ENCODE assay signal across 9 mouse cellular contexts in the genomic region with DNA sequence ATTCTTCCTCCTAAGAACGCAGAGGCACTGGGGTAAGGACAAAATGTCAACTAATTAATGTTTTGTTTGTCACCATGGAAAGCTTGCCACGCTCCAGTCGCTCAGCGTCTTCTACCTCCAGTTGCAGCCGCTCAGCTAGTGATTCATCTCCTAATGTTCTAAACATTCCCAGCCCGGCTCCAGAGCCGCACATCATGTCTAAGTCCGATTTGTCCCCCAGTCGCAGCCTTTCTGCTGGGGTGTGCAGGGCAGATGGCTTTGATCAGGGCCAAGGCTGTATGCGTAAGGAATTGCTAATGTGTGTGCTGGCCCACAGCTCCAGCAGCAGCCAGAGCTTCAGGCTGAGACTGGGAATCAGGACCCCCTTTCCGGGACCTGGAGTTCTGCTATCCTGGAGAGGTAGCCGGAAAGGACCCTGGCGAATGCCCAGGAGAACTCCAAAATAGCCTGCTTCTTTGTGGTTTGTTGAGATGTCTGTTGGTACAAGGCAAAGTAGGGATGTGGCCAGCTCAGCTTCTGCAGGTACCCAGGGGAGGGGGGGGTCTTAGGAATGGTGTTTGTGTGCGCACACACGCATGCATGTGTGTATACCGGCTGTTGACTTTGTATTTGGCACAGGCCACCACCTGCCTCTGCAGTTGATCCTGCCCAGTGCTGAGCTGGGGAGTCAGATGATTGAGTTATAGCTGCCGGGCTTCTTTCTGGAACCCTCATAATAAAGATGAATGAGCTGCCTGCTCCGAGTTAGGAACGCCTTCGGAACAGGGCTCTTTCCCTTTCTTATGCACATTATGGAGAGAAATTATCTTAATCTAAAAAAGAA.
DNase-seq lines count a peak whose midpoint lies in the region; ATAC-seq and TF ChIP-seq lines count a peak whose summit lies in the region.
"Had no signal": no experiment of that assay in that cellular context is flagged by ENCODE, and none has a peak within 500 bp of the region (broad histone marks: within the 10 kb centered on the region; RNA-seq: fewer than 3 reads in every experiment).

No protein-coding gene starts in this region.

- H3K9ac ChIP-seq in kidney, postnatal 0 days (ENCODE audit: low read depth, low read length), result no peak overlapping the region
- H3K9ac ChIP-seq: liver, postnatal 0 days had no signal

- H3K27ac ChIP-seq in kidney, postnatal 0 days, result peak overlapping the region; percentile 62; the same call in 1 of the 2 replicates

- WGBS in kidney, postnatal 0 days, result 37% methylated on average over 20 of the region's 20 CpGs

- H3K9me3 ChIP-seq in kidney, postnatal 0 days (replicated peaks; ENCODE audit: low read length), result no peaks in the 10 kb centered on the region

- no peak overlapping the region for H3K4me3 ChIP-seq in kidney, postnatal 0 days (replicated peaks; ENCODE audit: low read depth, low read length)

- DNase-seq in kidney, postnatal 0 days (ENCODE audit: low spot score), result peak; percentile 64
- DNase-seq in kidney, adult 9 months, result no peak
- DNase-seq in Muller cell, postnatal 12 days (ENCODE audit: inconsistent ontology term), result peak; percentile 31
- peak; percentile 46 for DNase-seq in adrenal gland, postnatal 14 days
- DNase-seq in layer of hippocampus, postnatal 10 days (ENCODE audit: low spot score in 2 of 2), result peak; percentile 30 to 36
- DNase-seq in urinary bladder, postnatal 36 days (ENCODE audit: low spot score in 2 of 2), result no peak
- DNase-seq: cerebellum, adult 11 months; liver, postnatal 0 days had no signal

- no peak overlapping the region for H3K4me2 ChIP-seq in kidney, postnatal 0 days (ENCODE audit: low read length)

- no peaks in the 10 kb centered on the region for H3K36me3 ChIP-seq in kidney, postnatal 0 days (ENCODE audit: insufficient read depth, low read length)

- TF ChIP-seq CTCF in kidney, postnatal 0 days (IDR thresholded peaks at IDR 0.05; ENCODE audit: low read depth), result no peak

- peak; percentile 44; the same call in 1 of the 2 replicates for ATAC-seq in kidney, postnatal 0 days (replicated peaks; ENCODE audit: low FRiP score, low read depth)
- no peak for ATAC-seq in granulocyte monocyte progenitor cell, adult 5-6 weeks (replicated peaks; ENCODE audit: poor library complexity, severe bottlenecking)
- ATAC-seq: liver, postnatal 0 days had no signal

- no peaks in the 10 kb centered on the region; the same call in 1 of the 2 replicates for H3K4me1 ChIP-seq in kidney, postnatal 0 days (replicated peaks; ENCODE audit: insufficient read depth, low read length)

- H3K27me3 ChIP-seq in kidney, postnatal 0 days (ENCODE audit: insufficient read depth, low read length), result no peaks in the 10 kb centered on the region

Comparison
In these comparisons a context has a peak if more than half of its experiments do, and no peak if none do; other contexts are left out.
1. DNase-seq: peak in kidney, postnatal 0 days (single experiment), Muller cell, postnatal 12 days (single experiment), adrenal gland, postnatal 14 days (single experiment) and layer of hippocampus, postnatal 10 days (2 of 2); none in kidney, adult 9 months (single experiment) and urinary bladder, postnatal 36 days (0 of 2).